9 mouse cellular contexts compared by ENCODE assay signal in genomic region chr19:14435681-14436376, GRCm38 (mm10).
DNase-seq lines count a peak whose midpoint lies in the region; ATAC-seq lines count a peak whose summit lies in the region.
"Had no signal": no experiment of that assay in that cellular context is flagged by ENCODE, and none has a peak within 500 bp of the region (broad histone marks: within the 10 kb centered on the region; RNA-seq: fewer than 3 reads in every experiment).

No protein-coding gene starts in this region.

- H3K4me2 ChIP-seq in heart, embryonic 12.5 days, result peak overlapping the region; percentile 50
- H3K4me2 ChIP-seq in neural tube, embryonic 15.5 days, result 0 out of 2 replicates have a peak overlapping the region, but pooled peaks have one; percentile 6
- H3K4me2 ChIP-seq in liver, embryonic 12.5 days, result no peak overlapping the region
- H3K4me2 ChIP-seq: liver, embryonic 13.5 days had no signal

- H3K27ac ChIP-seq in heart, embryonic 12.5 days (ENCODE audit: poor library complexity, severe bottlenecking), result no peak overlapping the region
- peak overlapping the region; percentile 58 for H3K27ac ChIP-seq in neural tube, embryonic 15.5 days (replicated peaks)
- no peak overlapping the region for H3K27ac ChIP-seq in liver, embryonic 12.5 days
- H3K27ac ChIP-seq: liver, embryonic 13.5 days had no signal

- no peak for DNase-seq in heart, postnatal 4 days
- DNase-seq in frontal cortex, postnatal 10 days (ENCODE audit: low spot score in 2 of 2), result peak; percentile 43 to 48
- DNase-seq in left cerebral cortex, adult 9 months (ENCODE audit: low spot score in 2 of 2), result peak; percentile 44 to 67
- no peak for DNase-seq in kidney, postnatal 10 days
- DNase-seq in urinary bladder, postnatal 14 days (ENCODE audit: low spot score), result no peak
- DNase-seq: liver, embryonic 13.5 days had no signal

- no peak overlapping the region for H3K4me3 ChIP-seq in heart, embryonic 12.5 days
- H3K4me3 ChIP-seq in neural tube, embryonic 15.5 days (replicated peaks), result no peak overlapping the region
- no peak overlapping the region for H3K4me3 ChIP-seq in liver, embryonic 12.5 days
- H3K4me3 ChIP-seq: liver, embryonic 13.5 days had no signal

- H3K9me3 ChIP-seq in heart, embryonic 12.5 days (replicated peaks), result no peaks in the 10 kb centered on the region
- no peaks in the 10 kb centered on the region for H3K9me3 ChIP-seq in neural tube, embryonic 15.5 days (replicated peaks)
- H3K9me3 ChIP-seq in liver, embryonic 12.5 days (replicated peaks), result no peaks in the 10 kb centered on the region
- H3K9me3 ChIP-seq: liver, embryonic 13.5 days had no signal

- no peak overlapping the region for H3K9ac ChIP-seq in heart, embryonic 12.5 days
- H3K9ac ChIP-seq in neural tube, embryonic 15.5 days (replicated peaks), result no peak overlapping the region
- H3K9ac ChIP-seq in liver, embryonic 12.5 days, result no peak overlapping the region
- H3K9ac ChIP-seq: liver, embryonic 13.5 days had no signal

- H3K4me1 ChIP-seq in heart, embryonic 12.5 days (replicated peaks), result peaks cover 5% of the 10 kb centered on the region
- H3K4me1 ChIP-seq in neural tube, embryonic 15.5 days, result no peaks in the 10 kb centered on the region
- H3K4me1 ChIP-seq in liver, embryonic 12.5 days, result no peaks in the 10 kb centered on the region
- H3K4me1 ChIP-seq: liver, embryonic 13.5 days had no signal

- ATAC-seq in heart, embryonic 12.5 days (ENCODE audit: insufficient number of reproducible peaks, low FRiP score), result no peak
- ATAC-seq in neural tube, embryonic 15.5 days (ENCODE audit: low FRiP score), result peak; percentile 83
- no peak for ATAC-seq in liver, embryonic 12.5 days

- 24% methylated on average over 14 of the region's 14 CpGs for WGBS in heart, embryonic 12.5 days
- 21% methylated on average over 14 of the region's 14 CpGs for WGBS in neural tube, embryonic 15.5 days
- 50% methylated on average over 14 of the region's 14 CpGs for WGBS in liver, embryonic 12.5 days (ENCODE audit: insufficient replicate concordance)

- H3K27me3 ChIP-seq in heart, embryonic 12.5 days (replicated peaks), result peaks cover 8% of the 10 kb centered on the region
- no peaks in the 10 kb centered on the region for H3K27me3 ChIP-seq in neural tube, embryonic 15.5 days (replicated peaks)
- H3K27me3 ChIP-seq in liver, embryonic 12.5 days (replicated peaks), result no peaks in the 10 kb centered on the region
- H3K27me3 ChIP-seq: liver, embryonic 13.5 days had no signal

- H3K36me3 ChIP-seq in heart, embryonic 12.5 days, result no peaks in the 10 kb centered on the region
- H3K36me3 ChIP-seq in neural tube, embryonic 15.5 days, result no peaks in the 10 kb centered on the region
- no peaks in the 10 kb centered on the region for H3K36me3 ChIP-seq in liver, embryonic 12.5 days
- H3K36me3 ChIP-seq: liver, embryonic 13.5 days had no signal

Comparison
In these comparisons a context has a peak if more than half of its experiments do, and no peak if none do; other contexts are left out.
1. DNase-seq: peak in frontal cortex, postnatal 10 days (2 of 2) and left cerebral cortex, adult 9 months (2 of 2); none in heart, postnatal 4 days (single experiment), kidney, postnatal 10 days (single experiment) and urinary bladder, postnatal 14 days (single experiment).